Mouse (Mus musculus): Measurements from ENCODE around the gene Egfl7.

Gene Egfl7

GRCm38 (mm10) chr2:26639838-26640830, 60.3 kb downstream of the Egfl7 start:
- peak; percentile 96 for DNase-seq (ENCODE audit: low read depth, low spot score)

GRCm38 (mm10) chr2:26641006-26641647, 61.3 kb downstream of the Egfl7 start:
- DNase-seq (ENCODE audit: low read depth, low spot score): no peak

Measured in forelimb bud, embryonic 11.5 days (tissue).